Mouse (Mus musculus) lung, adult 2 months (tissue): ENCODE data around the gene Arhgef26. TPM values are rescaled to one million over a fixed set of nuclear protein-coding genes. Genes with fewer than 3 reads are reported as not detected.

Experiments used
- DNase-seq: peaks from one replicate; pipeline ENCODE4 v3.0.0; 2022
- H3K4me1 ChIP-seq: fragments of 200-500 bp; 2 replicates; pipeline ENCODE4 v1.6.1; 2011; ENCODE audit warnings: low read length; ENCODE audit not compliant: control insufficient read depth, insufficient read depth
- H3K4me3 ChIP-seq: fragments of 200-500 bp; replicated peaks from 2 replicates; pipeline ENCODE3; 2011; ENCODE audit warnings: low read depth, mild to moderate bottlenecking, control low read depth, low read length; ENCODE audit errors: extremely low read depth
- CTCF ChIP-seq: fragments of 200-500 bp; IDR thresholded peaks from 2 replicates; pipeline ENCODE4 v1.5.1; 2011; ENCODE audit warnings: mild to moderate bottlenecking, low read length, control low read depth; ENCODE audit not compliant: insufficient read depth
- POLR2A ChIP-seq: fragments of 200-500 bp; IDR thresholded peaks from 2 replicates; pipeline ENCODE4 v1.6.1; 2011; ENCODE audit warnings: low read depth, mild to moderate bottlenecking, control low read depth, low read length, borderline replicate concordance; ENCODE audit errors: extremely low read depth
- WGBS: fragments of 180-500 bp; shearing (Covaris S2); methylation state at CpG from one replicate; pipeline ENCODE4 v1.1.7; 2018; 5-methylcytosine and 5-hydroxymethylcytosine counted together
- polyA plus RNA-seq: library from polyadenylated mRNA; depleted of rRNA; stranded (reverse); fragments of >200 nt; gene quantifications from 2 replicates; pipeline ENCODE4 v1.2.3, GENCODE M21; 2012

Arhgef26 gene
- polyA plus RNA-seq, 1 experiment, result 26.9 TPM

DNA sequence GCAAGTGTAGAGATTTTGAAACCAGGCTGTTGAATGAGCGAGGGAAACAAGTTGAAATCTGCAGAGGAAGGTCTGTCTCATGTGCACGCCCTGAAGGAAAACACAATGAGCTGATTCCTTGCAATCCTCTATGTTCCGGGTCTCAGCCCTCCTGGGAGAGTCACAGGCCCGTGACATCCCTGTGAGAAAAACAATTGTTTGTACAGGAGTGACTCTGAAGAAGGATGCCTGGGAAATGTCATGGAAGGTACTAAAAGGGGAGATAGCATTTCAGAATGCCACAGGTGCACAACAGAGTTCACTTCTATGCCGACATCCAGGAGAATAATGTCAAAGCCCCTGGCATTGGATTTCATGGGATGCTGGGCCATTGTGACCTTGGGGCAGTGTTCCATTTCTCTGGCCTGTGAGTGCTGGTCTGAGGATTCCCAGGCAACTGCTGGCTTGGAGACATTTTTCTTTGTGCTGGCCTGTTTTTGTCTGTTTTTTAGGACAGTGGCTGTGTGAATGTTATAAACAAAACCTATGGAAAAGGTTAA is 102.4 kb downstream of the Arhgef26 start:
- WGBS, result 61% methylated on average over 5 of the region's 5 CpGs
- DNase-seq, result no peak
- no peak for TF ChIP-seq POLR2A
- no peak for TF ChIP-seq CTCF
- H3K4me1 ChIP-seq, result peaks cover 9% of the 10 kb centered on the region
- H3K4me3 ChIP-seq, result no peak overlapping the region

- 55% methylated on average over 12 of the region's 12 CpGs for WGBS
These were observed 105.5 kb downstream of the Arhgef26 start for GRCm38 (mm10) chr3:62443582-62444194.

DNA sequence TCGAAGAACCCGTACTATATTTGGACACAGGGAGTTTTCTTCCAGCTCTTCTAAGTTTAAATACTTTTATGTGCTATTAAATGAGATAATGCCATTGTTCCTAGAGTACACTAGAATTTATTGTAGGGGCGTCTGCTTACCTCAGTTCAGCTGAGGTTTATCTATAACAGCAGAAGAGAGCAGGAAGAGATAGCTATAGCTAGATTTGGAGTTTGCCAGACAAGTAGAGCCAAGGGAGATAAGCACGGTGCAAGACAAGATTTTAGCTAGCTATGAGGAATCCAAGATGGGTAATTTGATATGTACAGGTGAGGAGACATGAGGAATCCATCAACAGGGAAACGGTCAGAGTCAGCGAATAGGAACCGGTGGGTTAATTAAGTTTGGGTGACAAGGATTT is 108.1 kb downstream of the Arhgef26 start:
- Histone ChIP-seq H3K4me3 (no peak overlapping the region), H3K4me1 (peaks cover 5% of the 10 kb centered on the region)
- no peak for TF ChIP-seq POLR2A
- no peak for DNase-seq
- WGBS, result 66% methylated on average over 7 of the region's 7 CpGs

More at GRCm38 (mm10) chr3:62443582-62444194, 105.5 kb downstream of the Arhgef26 start:
- peaks cover 7% of the 10 kb centered on the region for H3K4me1 ChIP-seq
- H3K4me3 ChIP-seq, result no peak overlapping the region
- TF ChIP-seq CTCF (no peak), POLR2A (no peak)
- no peak for DNase-seq

GRCm38 (mm10) chr3:62447151-62447550 is 109.0 kb downstream of the Arhgef26 start:
- TF ChIP-seq CTCF, result no peak
- TF ChIP-seq POLR2A, result no peak
- Histone ChIP-seq H3K4me1 (peaks cover 5% of the 10 kb centered on the region), H3K4me3 (no peak overlapping the region)
- WGBS, result 32% methylated on average over 8 of the region's 8 CpGs
- no peak for DNase-seq

- 92% methylated on average over 4 of the region's 4 CpGs for WGBS
- Histone ChIP-seq H3K4me1 (peaks cover 5% of the 10 kb centered on the region), H3K4me3 (no peak overlapping the region)
- no peak for DNase-seq
- TF ChIP-seq CTCF, result no peak
- no peak for TF ChIP-seq POLR2A
These were observed 111.8 kb downstream of the Arhgef26 start for GRCm38 (mm10) chr3:62449871-62450496.

- DNase-seq, result no peak
- TF ChIP-seq POLR2A, result no peak
- TF ChIP-seq CTCF, result no peak
- 64% methylated on average over 4 of the region's 4 CpGs for WGBS
- Histone ChIP-seq H3K4me3 (no peak overlapping the region), H3K4me1 (peaks cover 3% of the 10 kb centered on the region)
These were observed 114.8 kb downstream of the Arhgef26 start for GRCm38 (mm10) chr3:62452961-62453360.

DNA sequence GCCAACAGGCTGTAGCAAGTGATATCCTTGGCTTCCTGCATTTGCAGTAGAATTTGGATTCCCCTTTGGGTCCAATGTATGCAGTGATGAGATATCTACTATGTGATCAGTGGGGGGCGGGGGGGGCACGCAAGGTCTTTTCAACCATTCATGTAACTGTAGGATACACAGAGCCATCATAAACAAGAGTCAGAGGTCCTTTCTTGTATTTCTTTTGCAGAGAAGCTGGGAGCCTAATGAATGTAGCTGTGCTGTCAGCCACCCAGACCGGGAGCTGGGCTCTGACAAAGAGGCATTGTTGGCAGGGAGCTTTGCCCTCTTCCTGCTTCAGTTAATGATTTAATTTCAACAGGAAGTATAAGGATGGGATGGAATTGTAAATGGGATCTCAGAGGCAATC is 116.0 kb downstream of the Arhgef26 start:
- Histone ChIP-seq H3K4me1 (peaks cover 3% of the 10 kb centered on the region), H3K4me3 (no peak overlapping the region)
- no peak for DNase-seq
- 36% methylated on average over 3 of the region's 3 CpGs for WGBS
- TF ChIP-seq CTCF, result no peak
- no peak for TF ChIP-seq POLR2A

DNA sequence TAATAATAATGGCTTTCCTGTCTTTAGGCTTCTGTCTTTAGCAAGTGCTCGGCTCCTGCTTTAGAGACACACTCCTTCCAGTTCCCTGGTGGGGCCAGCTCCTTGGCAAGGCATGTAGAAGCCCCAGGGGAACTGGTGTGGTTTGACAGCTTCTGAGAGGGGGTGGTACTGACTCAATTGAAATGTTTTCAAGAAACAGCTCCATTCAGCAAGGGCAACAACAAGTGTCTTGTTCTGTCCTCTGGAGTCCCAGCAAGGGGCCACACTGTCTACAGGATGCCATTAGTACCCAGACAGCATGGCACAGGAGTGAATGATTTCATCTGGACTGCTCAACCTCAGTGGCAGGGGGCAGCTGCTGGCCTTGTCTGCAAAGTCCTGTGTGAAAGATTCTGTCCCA is 117.7 kb downstream of the Arhgef26 start:
- no peak for TF ChIP-seq POLR2A
- no peak for TF ChIP-seq CTCF
- Histone ChIP-seq H3K4me3 (no peak overlapping the region), H3K4me1 (peaks cover 3% of the 10 kb centered on the region)
- 52% methylated on average over 1 of the region's 1 CpGs for WGBS
- DNase-seq, result no peak

- 35% methylated on average over 6 of the region's 6 CpGs for WGBS
- TF ChIP-seq POLR2A (no peak), CTCF (peak; percentile 90)
- Histone ChIP-seq H3K4me1 (peaks cover 3% of the 10 kb centered on the region; the same call in 1 of the 2 replicates), H3K4me3 (no peak overlapping the region)
- DNase-seq, result peak; percentile 72
These were observed 120.3 kb downstream of the Arhgef26 start for GRCm38 (mm10) chr3:62458284-62459013.
